Mouse (Mus musculus) stomach, embryonic 16.5 days (tissue): ENCODE data around the gene Cnnm2. TPM values are rescaled to one million over a fixed set of nuclear protein-coding genes. Genes with fewer than 3 reads are reported as not detected.

Experiments used
- ATAC-seq: fragments of 200-750 bp; cut with Nextera tagmentation; 2 replicates; pipeline ENCODE4 v1.8.0; 2017; ENCODE audit warnings: moderate number of reproducible peaks, moderate TSS enrichment; ENCODE audit not compliant: insufficient read depth, low FRiP score
- H3K27ac ChIP-seq: fragments of 300-500 bp; sonication (generic); 2 replicates; pipeline ENCODE4 v1.5.1; 2014; ENCODE audit warnings: low read length
- H3K27me3 ChIP-seq: fragments of 300-500 bp; sonication (generic); 2 replicates; pipeline ENCODE4 v1.6.1; 2014; ENCODE audit warnings: low read length, control low read depth, mixed read lengths; ENCODE audit not compliant: control insufficient read depth, insufficient read depth
- H3K36me3 ChIP-seq: fragments of 300-500 bp; sonication (generic); 2 replicates; pipeline ENCODE4 v1.6.1; 2014; ENCODE audit warnings: low read length; ENCODE audit not compliant: control insufficient read depth, insufficient read depth
- H3K4me1 ChIP-seq: fragments of 300-500 bp; sonication (generic); 2 replicates; pipeline ENCODE4 v1.6.1; 2014; ENCODE audit warnings: low read length, control low read depth, mixed read lengths; ENCODE audit not compliant: control insufficient read depth, insufficient read depth
- H3K4me2 ChIP-seq: fragments of 300-500 bp; sonication (generic); 2 replicates; pipeline ENCODE4 v1.6.1; 2014; ENCODE audit warnings: low read depth, low read length, mixed read lengths
- H3K4me3 ChIP-seq: fragments of 300-500 bp; sonication (generic); replicated peaks from 2 replicates; pipeline ENCODE4 v1.5.1; 2014; ENCODE audit warnings: mild to moderate bottlenecking, low read length
- H3K9ac ChIP-seq: fragments of 300-500 bp; sonication (generic); 2 replicates; pipeline ENCODE4 v1.6.1; 2014; ENCODE audit warnings: low read length
- H3K9me3 ChIP-seq: fragments of 300-500 bp; sonication (generic); replicated peaks from 2 replicates; pipeline ENCODE4 v1.6.1; 2016; ENCODE audit warnings: low read length, control low read depth; ENCODE audit not compliant: control insufficient read depth
- WGBS: fragments of 180-500 bp; shearing (Covaris S2); extraction: QIAGEN DNeasy Blood & Tissue Kit; methylation state at CpG from one replicate; pipeline ENCODE4 v1.1.7; 2014; 5-methylcytosine and 5-hydroxymethylcytosine counted together
- polyA plus RNA-seq: library from polyadenylated mRNA; unstranded; fragments of >200 nt; fragmentation: Nextera tagmentation; extraction: Ambion mirVana; gene quantifications from 2 replicates; pipeline ENCODE4 v1.2.1, GENCODE M21; 2015

Gene Cnnm2
- 1.5 TPM in 2 replicates for polyA plus RNA-seq

DNA sequence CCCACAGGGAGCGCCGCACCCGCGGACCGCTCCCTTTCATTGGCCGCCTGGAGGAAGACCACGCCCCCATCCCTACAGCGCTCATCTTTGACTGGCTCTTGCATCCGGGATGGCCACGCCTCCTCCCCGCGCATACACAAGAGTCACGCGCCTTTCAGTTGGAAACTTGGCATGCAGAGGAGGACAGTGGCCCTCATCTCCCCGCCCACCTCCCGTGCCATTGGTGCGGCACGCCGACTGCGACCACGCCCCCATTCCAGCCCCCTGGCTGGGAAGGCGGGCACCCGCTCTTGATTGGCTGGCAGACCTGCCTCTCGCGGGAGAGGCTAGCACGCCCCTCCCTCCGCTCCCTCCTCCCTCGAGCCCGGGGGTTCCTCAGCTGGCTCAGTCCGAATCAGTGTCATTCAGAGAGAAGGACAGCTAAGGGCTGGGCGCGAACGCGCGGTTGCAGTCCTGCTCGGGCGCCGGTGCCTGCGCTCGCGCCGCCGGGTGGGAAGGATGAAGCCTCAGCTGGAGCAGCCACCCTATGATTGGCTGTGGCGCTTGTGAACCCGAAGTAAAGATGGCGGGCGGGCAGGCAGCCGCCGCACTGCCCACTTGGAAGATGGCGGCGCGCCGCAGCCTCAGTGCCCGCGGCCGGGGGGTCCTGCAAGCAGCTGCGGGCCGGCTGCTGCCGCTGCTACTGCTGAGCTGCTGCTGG, at the start of gene Cnnm2:
Gene Cnnm2 (plus strand): TSS at position 350 of the 700 bp plus-strand sequence.
- peak; percentile 99 for ATAC-seq
- Histone ChIP-seq H3K4me2 (peak within 1 kb of the TSS; percentile 100), H3K9me3 (no peaks in the 10 kb centered on the region), H3K27ac (peak within 1 kb of the TSS; percentile 67), H3K9ac (peak within 1 kb of the TSS; percentile 86), H3K27me3 (0 out of 2 replicates have a peak, but pooled peaks cover 7% of the 10 kb centered on the region), H3K36me3 (no peaks in the 10 kb centered on the region), H3K4me1 (peaks cover 12% of the 10 kb centered on the region), H3K4me3 (peak within 1 kb of the TSS; percentile 93)
- WGBS = under 1% methylated on average over 59 of the region's 59 CpGs

DNA sequence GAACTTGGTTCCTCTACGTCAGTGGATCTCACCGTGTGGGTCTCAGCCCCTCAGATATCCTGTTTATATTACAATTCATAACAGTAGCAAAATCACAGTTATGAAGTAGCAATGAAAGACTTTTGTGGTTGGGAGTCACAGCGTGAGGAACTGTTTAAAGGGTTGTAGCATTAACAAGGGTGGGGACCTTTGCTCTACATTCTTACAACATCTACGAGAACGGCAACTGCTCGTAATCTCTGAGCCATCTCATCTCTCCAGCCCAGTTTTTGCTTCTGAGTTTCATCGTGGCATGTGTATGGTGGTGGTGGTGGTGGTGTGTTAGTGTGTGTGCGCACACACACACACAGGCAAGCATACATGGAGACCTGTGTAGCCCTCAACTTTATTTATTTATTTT, 47.2 kb upstream of the Cnnm2 start:
- 77% methylated on average over 8 of the region's 8 CpGs for WGBS

DNA sequence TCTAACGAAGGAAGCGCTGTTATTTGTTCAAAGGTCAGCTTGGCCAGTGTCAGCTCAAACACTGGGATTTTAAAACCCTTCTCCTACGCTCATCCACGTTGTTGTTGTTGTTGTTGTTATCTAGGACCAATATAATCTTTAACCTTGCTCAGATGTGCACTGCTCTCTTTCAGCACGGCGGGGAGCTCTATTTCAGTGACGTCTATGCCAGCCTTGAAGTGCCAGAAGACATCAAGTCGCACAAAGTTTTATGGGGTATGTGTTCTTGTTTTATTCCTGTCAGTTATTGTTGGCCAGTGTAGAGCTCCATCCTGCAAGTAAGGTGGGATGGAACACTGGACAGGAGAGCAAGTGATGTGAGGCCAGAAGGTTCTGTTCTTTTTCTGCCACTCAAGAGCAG, 46.4 kb upstream of the Cnnm2 start:
- Histone ChIP-seq H3K36me3 (peaks cover 6% of the 10 kb centered on the region; the same call in 1 of the 2 replicates), H3K9me3 (0 out of 2 replicates have a peak, but pooled peaks cover 5% of the 10 kb centered on the region), H3K4me3 (no peak overlapping the region), H3K27me3 (no peaks in the 10 kb centered on the region), H3K27ac (no peak overlapping the region), H3K4me1 (no peaks in the 10 kb centered on the region), H3K9ac (no peak overlapping the region), H3K4me2 (no peak overlapping the region)
- ATAC-seq = no peak
- 89% methylated on average over 8 of the region's 8 CpGs for WGBS

More for the DNA sequence above, 47.2 kb upstream of the Cnnm2 start:
- Histone ChIP-seq H3K27me3 (no peaks in the 10 kb centered on the region), H3K9me3 (0 out of 2 replicates have a peak, but pooled peaks cover 5% of the 10 kb centered on the region), H3K4me3 (no peak overlapping the region), H3K4me1 (no peaks in the 10 kb centered on the region), H3K36me3 (peaks cover 6% of the 10 kb centered on the region; the same call in 1 of the 2 replicates), H3K4me2 (no peak overlapping the region), H3K9ac (no peak overlapping the region), H3K27ac (no peak overlapping the region)
- ATAC-seq = no peak

DNA sequence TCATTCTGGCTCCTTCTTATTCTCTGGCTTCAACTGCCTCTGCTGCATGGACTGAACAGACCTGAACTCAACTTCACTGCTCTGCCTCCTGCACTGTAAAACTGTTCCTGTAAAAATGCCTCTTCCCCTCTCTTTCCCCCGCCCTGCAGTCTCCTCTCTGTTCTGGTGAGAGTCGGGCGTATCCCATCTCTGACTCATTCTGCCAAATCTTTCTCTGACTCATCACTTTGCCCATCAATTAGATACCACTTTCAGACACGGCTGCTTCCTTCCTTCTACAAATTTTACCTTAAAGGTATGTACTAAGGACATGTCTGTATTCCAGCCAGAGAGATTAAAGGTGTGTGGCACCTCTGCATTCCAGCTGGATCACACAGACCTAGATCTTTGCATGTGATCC, 43.2 kb upstream of the Cnnm2 start:
- WGBS = 71% methylated on average over 4 of the region's 4 CpGs

DNA sequence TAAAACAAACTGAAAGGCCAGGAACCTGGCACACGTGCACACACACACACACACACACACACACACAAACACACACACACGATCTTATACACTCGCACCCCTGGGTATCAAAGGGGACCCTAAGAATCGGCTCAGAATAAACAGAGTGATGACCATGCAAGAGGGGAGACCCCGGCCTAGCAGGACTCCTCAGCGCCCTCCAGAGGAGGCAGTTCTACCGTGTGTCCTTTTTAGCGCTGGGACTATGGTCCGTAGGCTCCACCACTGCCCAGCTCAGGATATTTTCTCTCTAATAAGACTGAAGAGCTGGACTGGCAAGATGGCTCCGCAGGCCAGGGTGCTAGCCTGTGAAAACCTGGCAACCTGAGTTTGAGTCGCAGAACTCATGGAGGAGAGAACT, 37.0 kb upstream of the Cnnm2 start:
- Histone ChIP-seq H3K4me1 (no peaks in the 10 kb centered on the region), H3K4me2 (no peak overlapping the region), H3K9me3 (no peaks in the 10 kb centered on the region), H3K9ac (no peak overlapping the region), H3K4me3 (no peak overlapping the region), H3K36me3 (no peaks in the 10 kb centered on the region), H3K27me3 (no peaks in the 10 kb centered on the region), H3K27ac (no peak overlapping the region)
- ATAC-seq = no peak
- WGBS = 64% methylated on average over 11 of the region's 11 CpGs

More for the DNA sequence above, 43.2 kb upstream of the Cnnm2 start:
- no peak overlapping the region for H3K4me3 ChIP-seq
- H3K36me3 ChIP-seq = peaks cover 6% of the 10 kb centered on the region; the same call in 1 of the 2 replicates
- no peaks in the 10 kb centered on the region for H3K4me1 ChIP-seq
- H3K4me2 ChIP-seq = no peak overlapping the region
- H3K9me3 ChIP-seq = 0 out of 2 replicates have a peak, but pooled peaks cover 5% of the 10 kb centered on the region
- no peak overlapping the region for H3K9ac ChIP-seq
- no peak overlapping the region for H3K27ac ChIP-seq
- no peak for ATAC-seq
- no peaks in the 10 kb centered on the region for H3K27me3 ChIP-seq

DNA sequence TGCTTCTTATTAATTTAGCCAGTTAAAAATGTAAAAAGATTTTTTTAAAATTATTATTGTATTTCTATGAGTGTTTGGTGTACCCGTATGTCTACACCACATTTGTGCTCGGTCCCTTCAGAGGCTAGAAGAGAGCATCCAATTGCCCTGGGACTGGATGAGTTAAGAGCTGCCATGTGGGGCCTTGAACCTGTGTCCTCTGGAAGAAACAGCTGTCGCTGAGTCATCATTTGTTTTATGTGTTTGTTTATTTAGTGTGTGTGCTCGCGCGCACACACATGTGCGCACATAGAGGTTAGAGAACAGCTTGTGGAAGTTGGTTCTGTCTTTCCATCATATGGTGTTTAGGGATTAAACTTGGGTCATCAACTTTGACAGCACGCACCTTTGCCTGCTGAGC, 35.3 kb upstream of the Cnnm2 start:
- ATAC-seq = no peak
- no peaks in the 10 kb centered on the region for H3K36me3 ChIP-seq
- no peaks in the 10 kb centered on the region for H3K27me3 ChIP-seq
- H3K4me1 ChIP-seq = no peaks in the 10 kb centered on the region
- no peak overlapping the region for H3K4me3 ChIP-seq
- H3K9me3 ChIP-seq = no peaks in the 10 kb centered on the region
- WGBS = 95% methylated on average over 8 of the region's 8 CpGs
- H3K4me2 ChIP-seq = no peak overlapping the region
- no peak overlapping the region for H3K27ac ChIP-seq
- no peak overlapping the region for H3K9ac ChIP-seq

DNA sequence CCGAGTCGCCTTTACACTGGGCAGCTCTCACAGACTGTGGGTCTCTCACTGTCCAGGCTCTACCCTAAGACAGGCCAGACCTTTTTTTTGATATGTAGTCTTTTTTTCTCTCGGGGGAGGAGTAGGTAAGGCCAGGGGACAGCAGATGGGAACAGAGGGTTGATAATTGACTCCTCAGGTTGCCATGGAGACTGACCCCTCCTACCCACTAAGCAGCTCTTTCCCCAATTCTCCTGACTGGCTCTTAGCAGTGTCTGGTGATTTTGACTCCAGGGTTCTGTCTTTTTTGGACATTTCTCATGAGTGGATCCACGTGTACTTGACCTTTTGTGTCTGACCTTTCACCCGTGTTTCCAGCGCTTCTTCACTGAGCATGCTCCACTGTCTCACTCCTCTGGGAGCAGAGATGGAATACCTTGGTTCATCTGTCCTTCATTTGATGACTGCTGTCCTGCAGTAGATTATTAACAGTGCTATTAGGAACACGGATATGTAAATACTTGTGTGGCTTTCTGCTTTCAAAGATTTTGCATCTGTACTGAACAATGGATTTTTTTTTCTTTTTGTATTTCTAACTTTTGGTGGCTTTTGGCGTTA, 34.2 kb upstream of the Cnnm2 start:
- Histone ChIP-seq H3K4me3 (no peak overlapping the region), H3K36me3 (no peaks in the 10 kb centered on the region), H3K4me1 (no peaks in the 10 kb centered on the region), H3K9ac (no peak overlapping the region), H3K27me3 (no peaks in the 10 kb centered on the region), H3K4me2 (no peak overlapping the region), H3K9me3 (no peaks in the 10 kb centered on the region), H3K27ac (no peak overlapping the region)
- ATAC-seq = no peak
- WGBS = 48% methylated on average over 8 of the region's 8 CpGs

DNA sequence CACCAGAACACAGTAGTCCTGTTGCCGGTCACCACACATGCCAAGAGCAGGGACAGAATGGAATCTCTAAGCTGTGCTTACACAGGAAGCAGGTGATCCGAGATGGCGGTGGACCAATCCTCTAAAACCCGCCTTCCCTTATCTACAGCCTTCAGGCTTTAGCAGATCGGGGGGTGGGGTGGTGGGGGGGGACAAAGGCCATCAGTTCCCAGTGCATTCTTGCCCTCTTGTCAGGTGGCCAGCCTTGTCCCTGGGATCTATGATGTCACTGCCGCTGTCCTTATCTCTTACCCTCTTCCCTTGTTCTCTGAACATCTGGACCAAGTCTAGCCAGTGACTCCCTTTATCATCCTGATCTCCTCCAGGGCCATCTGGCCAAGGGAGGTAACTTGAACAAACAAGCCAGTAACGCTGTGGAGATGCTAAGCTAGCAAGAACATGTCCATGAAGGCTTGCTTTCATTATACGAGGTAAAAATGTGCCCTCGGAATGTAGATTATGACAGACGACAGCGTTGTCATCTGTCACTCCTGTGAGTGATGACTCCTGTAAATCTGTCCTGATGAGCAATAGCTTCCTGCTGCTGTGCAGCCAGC, 33.4 kb upstream of the Cnnm2 start:
- WGBS = 34% methylated on average over 11 of the region's 11 CpGs
- H3K4me2 ChIP-seq = no peak overlapping the region
- H3K9me3 ChIP-seq = no peaks in the 10 kb centered on the region
- no peak overlapping the region for H3K27ac ChIP-seq
- H3K36me3 ChIP-seq = no peaks in the 10 kb centered on the region
- H3K27me3 ChIP-seq = no peaks in the 10 kb centered on the region
- H3K9ac ChIP-seq = no peak overlapping the region
- H3K4me3 ChIP-seq = no peak overlapping the region
- H3K4me1 ChIP-seq = no peaks in the 10 kb centered on the region
- ATAC-seq = no peak

DNA sequence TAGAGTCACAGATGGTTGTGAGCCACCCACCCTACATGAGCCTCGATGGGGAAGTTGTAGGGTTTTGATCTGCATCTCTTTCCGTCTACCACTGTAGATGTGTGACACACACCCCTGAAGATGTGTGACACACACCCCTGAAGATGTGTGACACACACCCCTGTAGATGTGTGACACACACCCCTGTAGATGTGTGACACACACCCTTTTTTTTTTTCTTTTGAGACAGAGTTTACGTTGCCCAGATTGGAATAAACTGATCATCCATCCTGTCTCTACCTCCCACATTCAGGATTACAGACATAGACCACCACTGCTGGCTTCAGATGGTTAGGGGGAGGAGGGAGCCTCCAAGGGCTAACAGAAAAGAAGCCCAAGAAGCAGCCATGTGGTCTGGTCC, 32.5 kb upstream of the Cnnm2 start:
- no peaks in the 10 kb centered on the region for H3K27me3 ChIP-seq
- H3K4me2 ChIP-seq = no peak overlapping the region
- no peak for ATAC-seq
- no peak overlapping the region for H3K27ac ChIP-seq
- no peaks in the 10 kb centered on the region for H3K9me3 ChIP-seq
- no peaks in the 10 kb centered on the region for H3K4me1 ChIP-seq
- 72% methylated on average over 3 of the region's 3 CpGs for WGBS
- no peak overlapping the region for H3K9ac ChIP-seq
- no peaks in the 10 kb centered on the region for H3K36me3 ChIP-seq
- no peak overlapping the region for H3K4me3 ChIP-seq
